Mouse (Mus musculus) embryonic facial prominence, embryonic 13.5 days (tissue): ENCODE results near the gene Selenom. TPM values are rescaled to one million over a fixed set of nuclear protein-coding genes. Genes with fewer than 3 reads are reported as not detected.

Experiments
- ATAC-seq: fragments of 200-750 bp; cut with Nextera tagmentation; 2 replicates; pipeline ENCODE4 v1.8.0; 2017; ENCODE audit warnings: low read depth; ENCODE audit not compliant: insufficient number of reproducible peaks, insufficient read depth, low FRiP score, low TSS enrichment
- H3K27ac ChIP-seq: fragments of 300-500 bp; sonication (generic); 2 replicates; pipeline ENCODE4 v1.5.1; 2015; ENCODE audit warnings: moderate library complexity, mild to moderate bottlenecking, inconsistent platforms
- H3K27me3 ChIP-seq: fragments of 300-500 bp; sonication (generic); 2 replicates; pipeline ENCODE4 v1.6.1; 2015; ENCODE audit warnings: mild to moderate bottlenecking, inconsistent platforms
- H3K36me3 ChIP-seq: fragments of 300-500 bp; sonication (generic); 2 replicates; pipeline ENCODE4 v1.6.1; 2015; ENCODE audit warnings: mild to moderate bottlenecking, inconsistent platforms
- H3K4me1 ChIP-seq: fragments of 300-500 bp; sonication (generic); 2 replicates; pipeline ENCODE4 v1.6.1; 2015; ENCODE audit warnings: inconsistent platforms
- H3K4me2 ChIP-seq: fragments of 300-500 bp; sonication (generic); 2 replicates; pipeline ENCODE4 v1.6.1; 2015; ENCODE audit warnings: moderate library complexity, mild to moderate bottlenecking, inconsistent platforms
- H3K4me3 ChIP-seq: fragments of 300-500 bp; sonication (generic); 2 replicates; pipeline ENCODE4 v1.5.1; 2015; ENCODE audit warnings: mild to moderate bottlenecking, inconsistent platforms
- H3K9ac ChIP-seq: fragments of 300-500 bp; sonication (generic); 2 replicates; pipeline ENCODE4 v1.6.1; 2015; ENCODE audit warnings: mild to moderate bottlenecking, inconsistent platforms
- H3K9me3 ChIP-seq: fragments of 300-500 bp; sonication (generic); 2 replicates; pipeline ENCODE4 v1.6.1; 2016; ENCODE audit warnings: inconsistent platforms
- WGBS: fragments of 180-500 bp; shearing (Covaris S2); methylation state at CpG from one replicate; pipeline ENCODE4 v1.1.7; 2015; ENCODE audit warnings: mixed read lengths; 5-methylcytosine and 5-hydroxymethylcytosine counted together
- polyA plus RNA-seq: library from polyadenylated mRNA; unstranded; fragments of >200 nt; fragmentation: Nextera tagmentation; extraction: Ambion mirVana; gene quantifications from 2 replicates; pipeline ENCODE4 v1.2.1, GENCODE M21; 2015

Selenom gene
- polyA plus RNA-seq, 1 experiment from 2014 or later, result 128 TPM

GRCm38 (mm10) chr11:3533406-3533932, 19.0 kb downstream of the Selenom start:
- H3K4me3 ChIP-seq, result no peak overlapping the region
- H3K4me2 ChIP-seq, result no peak overlapping the region
- no peaks in the 10 kb centered on the region for H3K9me3 ChIP-seq
- H3K4me1 ChIP-seq, result peaks cover 34% of the 10 kb centered on the region
- H3K36me3 ChIP-seq, result peaks cover 62% of the 10 kb centered on the region
- H3K27me3 ChIP-seq, result no peaks in the 10 kb centered on the region
- peak overlapping the region; percentile 60; the same call in 1 of the 2 replicates for H3K9ac ChIP-seq
- H3K27ac ChIP-seq, result no peak overlapping the region
- WGBS, result 89% methylated on average over 17 of the region's 17 CpGs
- ATAC-seq, result no peak

- Histone ChIP-seq H3K9ac (peak overlapping the region; percentile 79), H3K4me3 (peak overlapping the region; percentile 52)
Measured at GRCm38 (mm10) chr11:3534956-3535355, 20.5 kb downstream of the Selenom start.

DNA sequence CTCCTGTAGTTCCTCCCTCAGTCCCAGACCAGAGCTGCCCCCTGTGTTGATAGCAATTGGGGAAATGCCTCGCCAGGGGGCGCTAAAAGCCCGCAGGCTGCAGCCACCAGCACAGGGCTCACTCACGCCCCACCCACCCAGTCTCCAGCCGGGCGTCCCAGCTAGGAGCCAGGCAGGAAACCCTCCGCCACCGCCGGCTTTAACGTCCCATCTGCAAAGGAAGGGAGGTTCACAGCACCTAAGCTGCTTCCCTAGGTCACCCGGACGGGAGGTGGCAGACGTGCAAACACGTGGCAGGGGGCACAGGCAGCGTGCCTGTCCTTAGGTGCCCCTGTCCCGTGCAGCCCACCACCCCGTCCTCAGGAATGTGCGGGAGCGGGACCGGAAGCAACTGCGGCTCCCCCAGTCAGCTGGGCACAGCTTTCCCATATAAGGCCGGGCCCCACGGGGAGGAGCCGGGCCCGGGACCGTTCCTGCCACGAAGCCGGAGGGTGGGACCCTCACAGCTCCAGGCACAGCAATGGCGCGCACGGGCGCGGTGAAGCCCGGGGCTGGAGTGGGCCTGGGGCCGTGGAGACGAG, 21.0 kb downstream of the Selenom start:
- Histone ChIP-seq H3K4me2 (peak overlapping the region; percentile 79), H3K27me3 (no peaks in the 10 kb centered on the region), H3K4me1 (peaks cover 37% of the 10 kb centered on the region), H3K9ac (peak overlapping the region; percentile 79), H3K9me3 (no peaks in the 10 kb centered on the region), H3K36me3 (peaks cover 42% of the 10 kb centered on the region), H3K27ac (peak overlapping the region; percentile 96), H3K4me3 (peak overlapping the region; percentile 52)
- under 1% methylated on average over 36 of the region's 36 CpGs for WGBS
- peak; percentile 80 for ATAC-seq

More at GRCm38 (mm10) chr11:3534956-3535355, 20.5 kb downstream of the Selenom start:
- H3K4me1 ChIP-seq, result peaks cover 37% of the 10 kb centered on the region
- WGBS, result 8% methylated on average over 8 of the region's 8 CpGs
- no peaks in the 10 kb centered on the region for H3K27me3 ChIP-seq
- no peak for ATAC-seq
- H3K4me2 ChIP-seq, result peak overlapping the region; percentile 79
- H3K27ac ChIP-seq, result peak overlapping the region; percentile 96
- peaks cover 47% of the 10 kb centered on the region for H3K36me3 ChIP-seq
- no peaks in the 10 kb centered on the region for H3K9me3 ChIP-seq

DNA sequence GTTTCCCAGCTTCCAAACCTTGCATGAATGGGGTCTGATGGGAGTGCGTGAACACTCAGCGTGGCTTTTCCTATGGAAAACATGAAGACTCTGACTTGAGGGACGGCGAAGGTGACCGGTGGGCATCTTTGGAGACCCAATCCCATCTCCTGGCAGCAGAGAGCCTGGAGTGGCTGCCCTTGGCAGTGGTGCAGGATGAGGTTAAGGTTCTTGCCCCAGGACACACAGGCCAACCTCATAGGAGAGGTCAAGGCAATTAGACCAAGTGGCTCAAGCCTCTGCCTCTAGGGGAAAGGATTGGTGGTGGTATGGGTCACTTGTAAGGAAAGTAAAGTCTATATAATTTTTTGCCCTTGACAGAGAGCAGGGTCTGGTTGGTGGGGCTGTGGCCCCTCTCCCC, 21.6 kb downstream of the Selenom start:
- H3K27me3 ChIP-seq, result no peaks in the 10 kb centered on the region
- H3K9me3 ChIP-seq, result no peaks in the 10 kb centered on the region
- H3K4me2 ChIP-seq, result peak overlapping the region; percentile 79
- peaks cover 36% of the 10 kb centered on the region for H3K36me3 ChIP-seq
- ATAC-seq, result no peak
- H3K4me3 ChIP-seq, result peak overlapping the region; percentile 52
- peaks cover 37% of the 10 kb centered on the region for H3K4me1 ChIP-seq
- WGBS, result 38% methylated on average over 5 of the region's 5 CpGs
- peak overlapping the region; percentile 96 for H3K27ac ChIP-seq
- H3K9ac ChIP-seq, result peak overlapping the region; percentile 79

DNA sequence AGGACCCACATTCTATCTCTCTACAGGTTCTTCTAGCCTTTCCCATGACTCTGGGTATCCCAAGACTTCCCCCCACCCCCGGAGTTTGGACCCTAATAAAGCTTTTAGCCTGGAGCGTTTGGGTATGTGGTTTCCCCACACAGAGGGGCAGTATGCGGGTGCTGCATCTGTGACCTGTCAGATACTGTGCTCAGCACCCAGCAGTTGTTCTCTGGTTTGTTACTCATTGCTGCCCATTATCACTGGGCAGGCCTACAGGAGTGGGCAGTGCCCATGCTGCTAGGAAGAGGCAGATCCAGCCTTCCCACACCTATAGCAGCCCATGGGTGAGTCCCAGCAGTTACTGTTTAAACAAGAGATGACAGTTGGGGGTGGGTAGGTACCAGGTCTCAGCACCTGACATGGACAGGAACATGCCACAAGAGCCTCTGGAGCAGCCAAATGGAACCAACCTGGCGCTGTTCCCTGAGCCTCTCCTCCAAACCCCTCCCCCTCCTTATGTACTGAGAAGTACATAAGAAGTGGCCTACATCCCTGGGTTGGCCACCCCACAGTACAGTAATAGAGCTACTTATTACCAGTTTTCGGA, 22.4 kb downstream of the Selenom start:
- WGBS, result 92% methylated on average over 5 of the region's 5 CpGs
- no peak overlapping the region for H3K4me3 ChIP-seq

DNA sequence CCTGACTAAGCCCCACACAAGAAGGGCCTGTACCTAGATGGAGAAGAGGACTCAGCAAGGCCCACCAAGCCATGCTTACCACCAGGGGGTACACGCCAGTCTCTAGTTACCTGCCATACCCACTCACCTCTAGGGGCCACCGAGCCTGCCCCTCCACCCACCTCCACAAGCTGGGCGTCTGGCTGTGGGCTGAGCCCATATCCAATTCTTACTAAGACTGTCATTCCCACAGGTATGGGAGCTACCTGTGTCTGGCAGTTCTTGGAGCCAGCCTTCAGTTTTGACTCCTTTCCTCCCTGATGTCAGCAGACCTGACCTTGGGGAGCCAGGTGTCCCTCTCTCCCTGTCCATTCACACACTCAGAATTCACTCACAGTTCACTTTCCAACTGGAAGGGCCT, 23.2 kb downstream of the Selenom start:
- Histone ChIP-seq H3K9ac (no peak overlapping the region), H3K9me3 (no peaks in the 10 kb centered on the region), H3K27me3 (no peaks in the 10 kb centered on the region), H3K4me2 (peak overlapping the region; percentile 79), H3K4me1 (peaks cover 39% of the 10 kb centered on the region), H3K27ac (no peak overlapping the region), H3K36me3 (peaks cover 20% of the 10 kb centered on the region), H3K4me3 (peak overlapping the region; percentile 67)
- WGBS, result 79% methylated on average over 3 of the region's 3 CpGs
- no peak for ATAC-seq

More for the DNA sequence above, 22.4 kb downstream of the Selenom start:
- Histone ChIP-seq H3K9ac (no peak overlapping the region), H3K4me1 (peaks cover 37% of the 10 kb centered on the region), H3K36me3 (peaks cover 29% of the 10 kb centered on the region), H3K4me2 (peak overlapping the region; percentile 79), H3K27ac (no peak overlapping the region), H3K27me3 (no peaks in the 10 kb centered on the region), H3K9me3 (no peaks in the 10 kb centered on the region)
- ATAC-seq, result no peak

DNA sequence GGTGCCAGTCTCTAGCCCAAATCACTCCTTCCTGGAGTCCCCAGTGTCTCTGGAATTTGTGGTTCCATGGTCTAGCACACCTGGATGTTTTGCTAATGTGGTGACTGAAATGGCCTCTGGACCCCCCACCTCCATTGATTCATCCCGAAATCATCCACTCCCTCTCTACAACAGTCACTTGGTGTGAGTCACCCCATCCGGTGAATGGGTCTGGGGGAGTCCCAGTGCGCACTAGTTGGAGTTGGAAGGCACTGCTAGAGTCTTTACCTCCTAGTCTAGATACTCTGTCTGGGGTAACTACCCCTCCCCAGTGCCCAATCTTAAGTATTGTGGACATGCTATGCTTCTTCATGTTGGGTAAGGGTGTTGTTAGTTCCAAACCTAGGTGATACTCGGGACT, 23.9 kb downstream of the Selenom start:
- ATAC-seq, result no peak
- H3K4me3 ChIP-seq, result peak overlapping the region; percentile 67
- H3K27ac ChIP-seq, result no peak overlapping the region
- no peaks in the 10 kb centered on the region for H3K27me3 ChIP-seq
- H3K9ac ChIP-seq, result peak overlapping the region; percentile 82
- peaks cover 13% of the 10 kb centered on the region for H3K36me3 ChIP-seq
- peaks cover 45% of the 10 kb centered on the region for H3K4me1 ChIP-seq
- H3K9me3 ChIP-seq, result no peaks in the 10 kb centered on the region
- WGBS, result 68% methylated on average over 4 of the region's 4 CpGs
- H3K4me2 ChIP-seq, result peak overlapping the region; percentile 79

DNA sequence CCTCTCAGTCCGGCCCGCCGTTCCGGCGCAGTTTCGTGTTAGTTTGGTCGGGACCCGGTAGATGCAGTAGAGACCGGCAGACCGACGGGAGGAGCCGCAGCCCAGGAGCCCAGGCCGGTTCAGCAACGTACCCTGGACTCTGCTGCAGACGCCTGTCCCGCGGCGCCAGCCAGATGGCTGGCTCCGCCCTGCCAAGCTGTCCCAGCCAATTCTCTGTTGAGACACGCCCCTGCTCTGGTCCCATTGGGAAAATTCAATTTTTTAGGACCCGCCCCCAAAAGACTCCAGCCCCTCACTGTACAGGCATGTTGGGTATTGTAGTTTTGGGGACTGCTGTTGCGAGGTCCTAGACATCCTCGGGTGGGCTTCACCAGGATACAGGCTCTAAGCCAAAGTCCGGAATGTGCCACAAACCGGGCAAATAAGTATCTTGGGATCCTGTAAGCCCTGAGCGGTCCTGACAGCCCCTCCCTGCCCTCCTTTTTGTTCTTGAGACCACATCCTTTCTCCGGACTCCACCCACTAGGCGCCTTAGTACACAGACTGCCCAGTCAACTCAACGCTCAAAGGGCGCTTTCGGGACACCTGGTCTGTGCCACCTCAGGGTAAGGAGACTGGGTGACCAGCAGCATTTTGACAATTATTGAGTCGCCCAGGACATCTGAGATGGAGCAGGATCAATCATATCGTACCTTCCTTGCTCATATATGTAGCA, 24.8 kb downstream of the Selenom start:
- Histone ChIP-seq H3K27me3 (no peaks in the 10 kb centered on the region), H3K27ac (peak overlapping the region; percentile 48), H3K4me3 (peak overlapping the region; percentile 67), H3K4me2 (peak overlapping the region; percentile 79), H3K36me3 (0 out of 2 replicates have a peak, but pooled peaks cover 4% of the 10 kb centered on the region), H3K4me1 (peaks cover 46% of the 10 kb centered on the region), H3K9ac (peak overlapping the region; percentile 82), H3K9me3 (no peaks in the 10 kb centered on the region)
- peak; percentile 90 for ATAC-seq
- 4% methylated on average over 33 of the region's 33 CpGs for WGBS

DNA sequence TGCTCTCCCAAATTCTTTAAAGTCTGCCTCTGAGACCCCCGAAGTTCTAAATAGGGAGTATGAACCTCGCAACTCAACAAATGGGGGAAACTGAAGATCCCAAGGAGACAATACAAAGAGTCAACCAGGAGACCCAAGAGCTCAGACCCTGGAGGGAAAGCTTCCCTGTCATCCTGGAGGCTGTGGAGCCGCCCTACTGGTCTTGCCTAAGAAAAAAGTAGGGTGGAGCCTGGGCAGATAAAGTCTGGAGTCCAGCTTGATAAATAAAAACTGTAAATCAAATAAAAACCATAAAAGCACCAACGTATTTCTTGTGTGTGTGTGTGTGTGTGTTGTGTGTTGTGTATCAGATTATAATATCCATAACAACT, 25.3 kb downstream of the Selenom start:
- 73% methylated on average over 4 of the region's 4 CpGs for WGBS
- Histone ChIP-seq H3K9me3 (no peaks in the 10 kb centered on the region), H3K27ac (no peak overlapping the region), H3K27me3 (no peaks in the 10 kb centered on the region), H3K4me2 (peak overlapping the region; percentile 79), H3K9ac (peak overlapping the region; percentile 82), H3K4me1 (peaks cover 44% of the 10 kb centered on the region), H3K4me3 (peak overlapping the region; percentile 67), H3K36me3 (0 out of 2 replicates have a peak, but pooled peaks cover 4% of the 10 kb centered on the region)
- ATAC-seq, result no peak

GRCm38 (mm10) chr11:3540451-3541085, 26.1 kb downstream of the Selenom start, which contains the start of gene Smtn:
TSS of gene Smtn (minus strand) at chr11:3540612.
- Histone ChIP-seq H3K36me3 (0 out of 2 replicates have a peak, but pooled peaks cover 4% of the 10 kb centered on the region), H3K9me3 (no peaks in the 10 kb centered on the region), H3K4me1 (peaks cover 43% of the 10 kb centered on the region), H3K9ac (peak within 1 kb of the TSS; percentile 82), H3K4me2 (peak within 1 kb of the TSS; percentile 79), H3K4me3 (peak within 1 kb of the TSS; percentile 67), H3K27ac (no peak within 1 kb of the TSS), H3K27me3 (no peaks in the 10 kb centered on the region)
- ATAC-seq, result no peak
- WGBS, result 95% methylated on average over 23 of the region's 23 CpGs

GRCm38 (mm10) chr11:3541932-3542331, 27.4 kb downstream of the Selenom start:
- no peaks in the 10 kb centered on the region for H3K27me3 ChIP-seq
- H3K4me3 ChIP-seq, result no peak overlapping the region
- H3K9ac ChIP-seq, result peak overlapping the region; percentile 22; the same call in 1 of the 2 replicates
- 0 out of 2 replicates have a peak, but pooled peaks cover 2% of the 10 kb centered on the region for H3K36me3 ChIP-seq
- no peak for ATAC-seq
- no peak overlapping the region for H3K27ac ChIP-seq
- no peak overlapping the region for H3K4me2 ChIP-seq
- peaks cover 39% of the 10 kb centered on the region for H3K4me1 ChIP-seq
- 61% methylated on average over 3 of the region's 3 CpGs for WGBS
- H3K9me3 ChIP-seq, result no peaks in the 10 kb centered on the region
